Mouse (Mus musculus) intestine, postnatal 0 days (tissue): Measurements from ENCODE around the gene Nxt1. TPM values are rescaled to one million over a fixed set of nuclear protein-coding genes. Genes with fewer than 3 reads are reported as not detected.
A peak's percentile ranks its signal among the peaks of the same experiment; 100 is the strongest.

ENCODE experiments used
- ATAC-seq: fragments of 200-750 bp; cut with Nextera tagmentation; 2 replicates; pipeline ENCODE4 v1.8.0; 2017; ENCODE audit warnings: mild to moderate bottlenecking, moderate TSS enrichment, moderate library complexity
- H3K27ac ChIP-seq: fragments of 300-500 bp; sonication (generic); 2 replicates; pipeline ENCODE4 v1.5.1; 2014; ENCODE audit warnings: mild to moderate bottlenecking, low read depth, low read length, moderate library complexity
- H3K27me3 ChIP-seq: fragments of 300-500 bp; sonication (generic); replicated peaks from 2 replicates; pipeline ENCODE4 v1.6.1; 2014; ENCODE audit warnings: low read length, mixed read lengths; ENCODE audit not compliant: control insufficient read depth, insufficient read depth
- H3K36me3 ChIP-seq: fragments of 300-500 bp; sonication (generic); 2 replicates; pipeline ENCODE4 v1.6.1; 2014; ENCODE audit warnings: mild to moderate bottlenecking, moderate library complexity; ENCODE audit not compliant: control insufficient read depth, insufficient read depth
- H3K4me1 ChIP-seq: fragments of 300-500 bp; sonication (generic); replicated peaks from 2 replicates; pipeline ENCODE4 v1.6.1; 2014; ENCODE audit warnings: antibody characterized with exemption, low read length, mixed read lengths; ENCODE audit not compliant: control insufficient read depth, insufficient read depth
- H3K4me2 ChIP-seq: fragments of 300-500 bp; sonication (generic); replicated peaks from 2 replicates; pipeline ENCODE4 v1.6.1; 2014; ENCODE audit warnings: low read depth, mild to moderate bottlenecking, moderate library complexity
- H3K4me3 ChIP-seq: fragments of 300-500 bp; sonication (generic); 2 replicates; pipeline ENCODE4 v1.5.1; 2014; ENCODE audit warnings: low read depth, low read length
- H3K9ac ChIP-seq: fragments of 300-500 bp; sonication (generic); 2 replicates; pipeline ENCODE4 v1.6.1; 2014; ENCODE audit warnings: mild to moderate bottlenecking, low read depth, low read length
- H3K9me3 ChIP-seq: fragments of 300-500 bp; sonication (generic); 2 replicates; pipeline ENCODE4 v1.6.1; 2016; ENCODE audit warnings: mixed run types; ENCODE audit not compliant: control insufficient read depth
- CTCF ChIP-seq: sonication (generic); IDR thresholded peaks from 2 replicates; pipeline ENCODE4 v1.5.1; 2016; ENCODE audit warnings: low read depth, mild to moderate bottlenecking, control low read depth, antibody characterized with exemption, moderate library complexity
- whole genome bisulfite sequencing: fragments of 180-500 bp; shearing (Covaris S2); extraction: QIAGEN DNeasy Blood & Tissue Kit; methylation state at CpG from one replicate; pipeline ENCODE4 v1.1.7; 2014; 5-methylcytosine and 5-hydroxymethylcytosine counted together
- polyA plus RNA-seq: library from polyadenylated mRNA; unstranded; fragments of >200 nt; fragmentation: Nextera tagmentation; extraction: Ambion mirVana; gene quantifications from 2 replicates; pipeline ENCODE4 v1.2.1, GENCODE M21; 2015

The Nxt1 gene
- polyA plus RNA-seq, 1 experiment from 2014 or later, result 35.6 TPM

DNA sequence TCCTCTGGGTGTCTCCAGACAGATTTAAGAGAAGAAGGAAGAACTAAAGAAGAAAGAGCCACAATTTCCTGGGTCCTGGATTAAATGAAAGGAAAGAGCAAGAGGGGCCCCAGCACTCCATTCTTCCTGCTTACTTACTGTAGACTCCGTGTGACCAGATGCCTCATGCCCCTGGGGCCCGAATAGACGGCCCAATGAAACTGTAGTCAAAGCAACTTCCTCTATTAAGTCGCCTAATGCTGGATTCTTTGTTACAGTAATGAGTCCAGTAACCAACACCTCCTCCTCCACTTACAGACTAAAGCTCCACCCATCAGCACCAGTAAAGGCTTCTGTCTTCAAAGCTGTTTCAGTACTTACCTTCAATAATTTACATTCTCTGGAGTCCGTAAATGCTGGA, 26.2 kb downstream of the Nxt1 start:
- no peaks in the 10 kb centered on the region for H3K4me1 ChIP-seq
- H3K9ac ChIP-seq, result no peak overlapping the region
- H3K9me3 ChIP-seq, result no peaks in the 10 kb centered on the region
- no peak for TF ChIP-seq CTCF
- H3K27ac ChIP-seq, result no peak overlapping the region
- WGBS, result 75% methylated on average over 5 of the region's 5 CpGs
- H3K4me2 ChIP-seq, result no peak overlapping the region
- H3K27me3 ChIP-seq, result no peaks in the 10 kb centered on the region
- H3K36me3 ChIP-seq, result peaks cover 7% of the 10 kb centered on the region; the same call in 1 of the 2 replicates
- H3K4me3 ChIP-seq, result no peak overlapping the region
- ATAC-seq, result no peak

GRCm38 (mm10) chr2:148706409-148707201, 34.2 kb downstream of the Nxt1 start:
- WGBS, result 81% methylated on average over 15 of the region's 15 CpGs
- ATAC-seq, result no peak
- no peaks in the 10 kb centered on the region for H3K4me1 ChIP-seq
- H3K4me2 ChIP-seq, result no peak overlapping the region
- no peak overlapping the region for H3K27ac ChIP-seq
- H3K9ac ChIP-seq, result no peak overlapping the region
- TF ChIP-seq CTCF, result peak; percentile 68
- no peaks in the 10 kb centered on the region for H3K9me3 ChIP-seq
- no peak overlapping the region for H3K4me3 ChIP-seq
- no peaks in the 10 kb centered on the region for H3K27me3 ChIP-seq
- H3K36me3 ChIP-seq, result peaks cover 5% of the 10 kb centered on the region; the same call in 1 of the 2 replicates

- no peak for ATAC-seq
- no peaks in the 10 kb centered on the region for H3K27me3 ChIP-seq
- WGBS, result 91% methylated on average over 6 of the region's 6 CpGs
- H3K4me2 ChIP-seq, result no peak overlapping the region
- no peak for TF ChIP-seq CTCF
- peaks cover 5% of the 10 kb centered on the region; the same call in 1 of the 2 replicates for H3K36me3 ChIP-seq
- H3K4me1 ChIP-seq, result no peaks in the 10 kb centered on the region
- H3K9me3 ChIP-seq, result no peaks in the 10 kb centered on the region
- no peak overlapping the region for H3K9ac ChIP-seq
- no peak overlapping the region for H3K27ac ChIP-seq
- no peak overlapping the region for H3K4me3 ChIP-seq
Measured at GRCm38 (mm10) chr2:148707202-148707530, 34.8 kb downstream of the Nxt1 start.

- H3K27me3 ChIP-seq, result no peaks in the 10 kb centered on the region
- no peaks in the 10 kb centered on the region for H3K4me1 ChIP-seq
- 75% methylated on average over 3 of the region's 3 CpGs for WGBS
- H3K36me3 ChIP-seq, result peaks cover 5% of the 10 kb centered on the region; the same call in 1 of the 2 replicates
- no peak overlapping the region for H3K27ac ChIP-seq
- no peak overlapping the region for H3K4me2 ChIP-seq
- no peak overlapping the region for H3K9ac ChIP-seq
- ATAC-seq, result no peak
- no peaks in the 10 kb centered on the region for H3K9me3 ChIP-seq
- TF ChIP-seq CTCF, result no peak
- H3K4me3 ChIP-seq, result no peak overlapping the region
Measured at GRCm38 (mm10) chr2:148712326-148712725, 39.9 kb downstream of the Nxt1 start.

GRCm38 (mm10) chr2:148717072-148717471, 44.7 kb downstream of the Nxt1 start:
- Histone ChIP-seq H3K27ac (no peak overlapping the region), H3K4me1 (no peaks in the 10 kb centered on the region), H3K36me3 (no peaks in the 10 kb centered on the region), H3K9ac (no peak overlapping the region), H3K4me3 (no peak overlapping the region), H3K9me3 (no peaks in the 10 kb centered on the region), H3K27me3 (no peaks in the 10 kb centered on the region), H3K4me2 (no peak overlapping the region)
- 64% methylated on average over 2 of the region's 2 CpGs for WGBS
- TF ChIP-seq CTCF, result no peak
- no peak for ATAC-seq

- Histone ChIP-seq H3K4me3 (no peak overlapping the region), H3K9me3 (no peaks in the 10 kb centered on the region), H3K4me2 (no peak overlapping the region), H3K27ac (no peak overlapping the region), H3K27me3 (no peaks in the 10 kb centered on the region), H3K9ac (no peak overlapping the region), H3K36me3 (no peaks in the 10 kb centered on the region), H3K4me1 (no peaks in the 10 kb centered on the region)
- WGBS, result 50% methylated on average over 2 of the region's 2 CpGs
- no peak for ATAC-seq
- no peak for TF ChIP-seq CTCF
Measured at GRCm38 (mm10) chr2:148719271-148719995, 47.0 kb downstream of the Nxt1 start.

Other genes with a start within 250 kb of the Nxt1 start
- gene Cd93, start 229.0 kb upstream of the Nxt1 start, polyA plus RNA-seq, result 4.8 and 5.0 TPM in 2 replicates
- gene Gzf1, start 8.4 kb downstream of the Nxt1 start, polyA plus RNA-seq, result 14.9 and 16.6 TPM in 2 replicates
- 2.2 and 2.4 TPM in 2 replicates for gene Napb, start 59.9 kb downstream of the Nxt1 start, polyA plus RNA-seq
- not detected in 2 replicates for gene Cstl1, start 77.8 kb downstream of the Nxt1 start, polyA plus RNA-seq
- not detected in 2 replicates for gene Cst11, start 98.9 kb downstream of the Nxt1 start, polyA plus RNA-seq
- not detected in 2 replicates for gene 8030411F24Rik, start 109.4 kb downstream of the Nxt1 start, polyA plus RNA-seq
- gene Cst12, start 116.8 kb downstream of the Nxt1 start, polyA plus RNA-seq, result not detected in 2 replicates
- gene Cst8, start 126.2 kb downstream of the Nxt1 start, polyA plus RNA-seq, result not detected in 2 replicates
- gene Cst13, start 147.5 kb downstream of the Nxt1 start, polyA plus RNA-seq, result not detected in 2 replicates
- gene Cst9, start 162.5 kb downstream of the Nxt1 start, polyA plus RNA-seq, result not detected in 2 replicates
- not detected in 2 replicates for gene 9230104L09Rik, start 192.4 kb downstream of the Nxt1 start, polyA plus RNA-seq
- 305 and 313 TPM in 2 replicates for gene Cst3, start 203.1 kb downstream of the Nxt1 start, polyA plus RNA-seq